Mouse (Mus musculus): ENCODE data around the gene Igfn1.

GRCm38 (mm10) chr1:135925848-135926247 lies 80.3 kb downstream of the Igfn1 start:
- TF ChIP-seq POLR2A (IDR thresholded peaks at IDR 0.05; ENCODE audit: borderline replicate concordance, low read depth, low read length), result no peak
- TF ChIP-seq CTCF (IDR thresholded peaks at IDR 0.05; ENCODE audit: low read depth, low read length), result no peak
